Comparison of ENCODE assay signal across 9 mouse cellular contexts in the genomic region with DNA sequence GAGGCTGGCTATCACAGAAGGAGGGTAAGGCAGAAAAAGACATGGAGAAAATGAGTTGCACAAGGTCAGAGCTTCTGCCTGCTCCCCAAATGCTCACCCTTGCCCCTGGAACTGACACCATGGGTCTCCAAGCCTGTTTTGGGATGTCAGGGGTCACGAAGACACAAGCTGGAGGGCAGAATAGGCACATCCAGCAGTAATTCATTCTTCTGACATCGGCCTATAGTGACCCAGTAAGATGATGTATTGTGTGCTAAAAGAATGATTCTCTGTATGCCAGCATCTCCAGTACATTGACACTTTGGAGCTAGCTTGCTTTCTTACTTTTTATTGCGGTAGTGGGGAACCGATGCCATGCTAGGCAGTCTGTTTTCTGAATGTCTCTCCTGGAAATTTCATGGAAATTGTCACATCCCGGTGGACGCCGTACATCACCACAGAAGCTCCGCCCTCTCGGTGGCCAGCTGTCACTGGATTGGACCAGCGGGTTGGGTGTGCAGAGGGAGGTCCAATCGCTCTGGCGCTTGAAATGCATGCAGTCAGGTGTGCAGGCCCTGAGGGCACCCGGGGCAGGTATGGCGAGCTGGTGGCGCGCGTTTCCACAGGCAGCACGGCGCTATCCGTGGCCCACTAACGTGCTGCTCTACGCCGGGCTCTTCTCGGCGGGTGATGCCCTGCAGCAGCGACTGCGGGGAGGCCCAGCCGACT. TPM values are rescaled to one million over a fixed set of nuclear protein-coding genes. Genes with fewer than 3 reads are reported as not detected.
DNase-seq lines count a peak whose midpoint lies in the region; ATAC-seq lines count a peak whose summit lies in the region.
"Had no signal": no experiment of that assay in that cellular context is flagged by ENCODE, and none has a peak within 500 bp of the region (broad histone marks: within the 10 kb centered on the region; RNA-seq: fewer than 3 reads in every experiment).

No protein-coding gene starts in this region.

- 0 out of 2 replicates have a peak overlapping the region, but pooled peaks have one; percentile 27 for H3K27ac ChIP-seq in forebrain, embryonic 15.5 days (replicated peaks)
- peak overlapping the region; percentile 69 for H3K27ac ChIP-seq in hindbrain, embryonic 13.5 days

- H3K4me3 ChIP-seq in forebrain, embryonic 15.5 days: peak overlapping the region; percentile 85
- peak overlapping the region; percentile 72 for H3K4me3 ChIP-seq in hindbrain, embryonic 13.5 days

- WGBS in forebrain, embryonic 15.5 days: 4% methylated on average over 25 of the region's 28 CpGs
- 2% methylated on average over 28 of the region's 28 CpGs for WGBS in hindbrain, embryonic 13.5 days

- no peaks in the 10 kb centered on the region for H3K36me3 ChIP-seq in forebrain, embryonic 15.5 days
- no peaks in the 10 kb centered on the region for H3K36me3 ChIP-seq in hindbrain, embryonic 13.5 days

- no peaks in the 10 kb centered on the region for H3K9me3 ChIP-seq in forebrain, embryonic 15.5 days
- no peaks in the 10 kb centered on the region for H3K9me3 ChIP-seq in hindbrain, embryonic 13.5 days

- no peaks in the 10 kb centered on the region for H3K27me3 ChIP-seq in forebrain, embryonic 15.5 days
- peaks cover 16% of the 10 kb centered on the region for H3K27me3 ChIP-seq in hindbrain, embryonic 13.5 days
- H3K27me3 ChIP-seq: CH12.LX had no signal

- peaks cover 12% of the 10 kb centered on the region for H3K4me1 ChIP-seq in forebrain, embryonic 15.5 days
- peaks cover 10% of the 10 kb centered on the region for H3K4me1 ChIP-seq in hindbrain, embryonic 13.5 days (replicated peaks)

- peak; percentile 99 for ATAC-seq in forebrain, embryonic 15.5 days (replicated peaks)
- peak; percentile 99 for ATAC-seq in hindbrain, embryonic 13.5 days (ENCODE audit: low FRiP score)
- no peak for ATAC-seq in CD4-positive, CD25-positive, alpha-beta regulatory T cell, adult 4 months

- H3K4me2 ChIP-seq in forebrain, embryonic 15.5 days (replicated peaks): peak overlapping the region; percentile 99
- H3K4me2 ChIP-seq in hindbrain, embryonic 13.5 days: peak overlapping the region; percentile 96

- DNase-seq in ES-CJ7 (ENCODE audit: low read depth, low spot score): peak; percentile 88
- peak; percentile 90 to 97 for DNase-seq in cerebellum, adult 18-20 months
- DNase-seq in layer of hippocampus, adult 9-11 months: peak; percentile 91
- DNase-seq in lung, adult 18-20 months: peak; percentile 81 to 84
- DNase-seq in ovary, postnatal 36 days (ENCODE audit: low spot score): peak; percentile 33

- H3K9ac ChIP-seq in forebrain, embryonic 15.5 days (replicated peaks): peak overlapping the region; percentile 64
- H3K9ac ChIP-seq in hindbrain, embryonic 13.5 days: peak overlapping the region; percentile 78

RNA-seq across cellular contexts. Expression of gene Mpv17l, which starts 37.3 kb away (rescaled TPM):
- polyA plus RNA-seq in forebrain, embryonic 15.5 days (2015; fragmentation: Nextera tagmentation; extraction: Ambion mirVana): 13.6 and 16.5 TPM in 2 replicates
- 16.0 and 17.0 TPM in 2 replicates for polyA plus RNA-seq in hindbrain, embryonic 13.5 days (2015; fragmentation: Nextera tagmentation; extraction: Ambion mirVana)
- polyA plus RNA-seq in CD4-positive, CD25-positive, alpha-beta regulatory T cell, adult 4 months (2017; shearing (Covaris generic)): under 1 TPM; 0.55 to 0.91 TPM

RNA-seq across cellular contexts. Expression of gene Pdxdc1, which starts 37.4 kb away (rescaled TPM):
- 62.5 and 67.0 TPM in 2 replicates for polyA plus RNA-seq in forebrain, embryonic 15.5 days (2015; fragmentation: Nextera tagmentation; extraction: Ambion mirVana)
- 67.3 and 74.7 TPM in 2 replicates for polyA plus RNA-seq in hindbrain, embryonic 13.5 days (2015; fragmentation: Nextera tagmentation; extraction: Ambion mirVana)
- polyA plus RNA-seq in CD4-positive, CD25-positive, alpha-beta regulatory T cell, adult 4 months (2017; shearing (Covaris generic)): 10 to 100 TPM; 21.0 to 28.2 TPM

RNA-seq across cellular contexts. Expression of gene 2900011O08Rik, which starts 46.1 kb away (rescaled TPM):
- 126 and 130 TPM in 2 replicates for polyA plus RNA-seq in forebrain, embryonic 15.5 days (2015; fragmentation: Nextera tagmentation; extraction: Ambion mirVana)
- 128 and 134 TPM in 2 replicates for polyA plus RNA-seq in hindbrain, embryonic 13.5 days (2015; fragmentation: Nextera tagmentation; extraction: Ambion mirVana)
- polyA plus RNA-seq in CD4-positive, CD25-positive, alpha-beta regulatory T cell, adult 4 months (2017; shearing (Covaris generic)): not detected

RNA-seq across cellular contexts. Expression of gene Ifitm7, which starts 46.4 kb away (rescaled TPM):
- polyA plus RNA-seq in forebrain, embryonic 15.5 days (2015; fragmentation: Nextera tagmentation; extraction: Ambion mirVana): 0.26 and 0.80 TPM in 2 replicates
- polyA plus RNA-seq in hindbrain, embryonic 13.5 days (2015; fragmentation: Nextera tagmentation; extraction: Ambion mirVana): 1.1 and 1.3 TPM in 2 replicates
- polyA plus RNA-seq in CD4-positive, CD25-positive, alpha-beta regulatory T cell, adult 4 months (2017; shearing (Covaris generic)): not detected

Comparison
In these comparisons a context has a peak if more than half of its experiments do, and no peak if none do; other contexts are left out.
1. DNase-seq: peak in every context shown above with its lines; median percentile 94 in cerebellum, adult 18-20 months; 91 in layer of hippocampus, adult 9-11 months; 88 in ES-CJ7; 82 in lung, adult 18-20 months; 33 in ovary, postnatal 36 days.
2. RNA of gene 2900011O08Rik, which starts 46.1 kb away (polyA plus RNA-seq): 126 to 130 TPM in forebrain, embryonic 15.5 days and 128 to 134 TPM in hindbrain, embryonic 13.5 days; not detected in CD4-positive, CD25-positive, alpha-beta regulatory T cell, adult 4 months; every median in the first group is over 100 times any median in the second.